Mouse (Mus musculus): Measurements from ENCODE around the gene Olfr56. TPM values are rescaled to one million over a fixed set of nuclear protein-coding genes. Genes with fewer than 3 reads are reported as not detected.
A peak's percentile ranks its signal among the peaks of the same experiment; 100 is the strongest.
"Not testable (repeated sequence)": the region's sequence is repeated elsewhere in the genome, so short reads cannot be mapped to it uniquely, and the experiment has no call there.

Gene Olfr56
- polyA plus RNA-seq, 1 experiment from 2014 or later: 0.05 TPM

GRCm38 (mm10) chr11:49063713-49064469 lies 85.2 kb downstream of the Olfr56 start, which contains the start of gene Tgtp2:
Tgtp2 (minus strand) TSS chr11:49064206.
- not testable (repeated sequence) for H3K27me3 ChIP-seq; H3K9ac ChIP-seq; ATAC-seq (ENCODE audit: borderline replicate concordance, extremely low read depth, low FRiP score, low TSS enrichment); H3K4me3 ChIP-seq; H3K4me1 ChIP-seq; H3K36me3 ChIP-seq; H3K27ac ChIP-seq; H3K9me3 ChIP-seq; H3K4me2 ChIP-seq
- 66% methylated on average over 5 of the region's 5 CpGs for WGBS

- Histone ChIP-seq H3K4me1 (no peaks in the 10 kb centered on the region), H3K27ac (no peak overlapping the region), H3K9me3 (no peaks in the 10 kb centered on the region), H3K9ac (no peak overlapping the region), H3K4me2 (no peak overlapping the region), H3K27me3 (no peaks in the 10 kb centered on the region), H3K36me3 (no peaks in the 10 kb centered on the region), H3K4me3 (no peak overlapping the region)
- no peak for ATAC-seq (ENCODE audit: borderline replicate concordance, extremely low read depth, low FRiP score, low TSS enrichment)
- WGBS: 81% methylated on average over 1 of the region's 1 CpGs
These were observed 89.7 kb downstream of the Olfr56 start for GRCm38 (mm10) chr11:49068358-49068757.

DNA sequence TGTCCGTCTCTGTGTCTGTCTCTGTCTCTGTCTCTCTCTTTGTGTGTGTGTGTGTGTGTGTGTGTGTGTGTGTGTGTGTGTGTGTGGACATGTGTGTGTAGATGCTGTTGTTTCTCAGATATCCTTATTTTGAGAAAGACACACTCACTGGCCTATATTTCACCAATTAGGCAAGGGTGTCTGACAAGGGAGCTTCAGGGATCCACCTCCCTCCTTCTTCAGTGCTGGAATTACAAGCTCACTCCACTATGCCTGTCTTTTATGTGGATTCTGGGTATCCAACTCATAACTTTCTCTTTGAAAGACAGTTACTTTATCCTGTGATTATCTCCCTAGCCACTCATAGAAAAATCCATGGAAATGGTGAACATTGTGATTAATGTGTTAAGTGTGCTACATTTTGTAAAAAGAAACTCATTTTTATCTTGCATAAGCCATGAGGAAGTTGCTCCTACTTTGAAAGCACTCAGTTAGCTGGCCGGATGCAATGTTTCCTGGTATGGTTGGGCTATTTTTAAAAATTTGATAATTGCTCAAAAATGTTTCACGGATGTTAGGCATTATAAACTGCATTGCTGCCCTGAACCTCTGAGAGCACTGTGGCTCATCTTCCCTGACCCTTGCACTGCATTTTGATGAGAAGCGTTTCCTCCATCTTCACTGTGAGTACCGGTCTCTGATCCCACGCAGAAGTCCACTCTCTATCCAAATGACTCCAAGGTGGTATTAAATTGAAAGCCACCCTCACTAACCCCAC lies 97.5 kb downstream of the Olfr56 start, which contains the start of gene Ifi47:
Gene Ifi47 (plus strand): TSS at position 587 of the 757 bp plus-strand sequence.
- H3K36me3 ChIP-seq; H3K4me1 ChIP-seq; H3K9ac ChIP-seq; H3K4me3 ChIP-seq; ATAC-seq (ENCODE audit: borderline replicate concordance, extremely low read depth, low FRiP score, low TSS enrichment); H3K9me3 ChIP-seq; H3K27me3 ChIP-seq; H3K4me2 ChIP-seq: not testable (repeated sequence)
- peak within 1 kb of the TSS; percentile 47 for H3K27ac ChIP-seq
- WGBS: 44% methylated on average over 6 of the region's 6 CpGs

DNA sequence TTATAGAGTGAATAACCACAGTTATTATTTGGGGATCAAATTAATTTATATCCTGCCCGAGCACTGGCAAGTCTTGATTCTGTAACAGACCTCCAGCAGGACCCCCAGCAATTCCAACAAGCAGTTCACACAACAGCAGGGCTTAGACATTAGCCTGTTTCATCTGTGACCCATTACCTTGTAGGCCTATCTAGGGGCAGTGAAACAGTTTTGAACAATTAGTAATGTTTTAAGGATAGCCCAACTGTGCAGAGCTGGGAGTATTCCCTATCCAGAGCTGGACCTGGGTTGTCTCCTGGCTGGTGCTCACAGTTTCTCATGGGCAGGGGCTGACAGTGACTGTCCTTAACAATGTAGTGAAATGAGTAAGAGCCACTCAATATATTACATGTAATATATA lies 98.3 kb downstream of the Olfr56 start:
- no peaks in the 10 kb centered on the region for H3K9me3 ChIP-seq
- no peaks in the 10 kb centered on the region for H3K4me1 ChIP-seq
- no peaks in the 10 kb centered on the region for H3K27me3 ChIP-seq
- no peak overlapping the region for H3K9ac ChIP-seq
- no peak for ATAC-seq (ENCODE audit: borderline replicate concordance, extremely low read depth, low FRiP score, low TSS enrichment)
- no peaks in the 10 kb centered on the region for H3K36me3 ChIP-seq
- H3K4me3 ChIP-seq: no peak overlapping the region
- no peak overlapping the region; the same call in 1 of the 2 replicates for H3K27ac ChIP-seq
- 62% methylated on average over 1 of the region's 1 CpGs for WGBS
- H3K4me2 ChIP-seq: no peak overlapping the region

DNA sequence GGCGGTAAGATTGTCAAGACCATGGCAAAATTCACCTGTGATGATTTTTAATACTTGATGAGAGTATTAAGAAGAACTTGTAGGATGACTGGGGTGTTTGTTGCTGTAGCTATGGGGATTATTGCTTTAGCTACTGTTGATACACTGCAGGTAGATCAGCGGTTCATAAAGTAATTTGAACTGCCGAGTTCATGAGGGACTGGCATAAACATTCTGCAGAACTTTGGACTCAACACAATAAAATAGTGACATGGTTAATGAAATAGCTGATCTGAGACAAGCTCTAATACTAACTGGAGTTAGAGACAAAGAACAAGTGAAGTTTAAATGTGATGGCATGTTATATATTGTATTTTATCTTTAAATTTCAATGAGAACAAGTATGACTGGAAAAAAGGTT lies 100.0 kb downstream of the Olfr56 start:
- H3K9ac ChIP-seq: no peak overlapping the region
- no peak for ATAC-seq (ENCODE audit: borderline replicate concordance, extremely low read depth, low FRiP score, low TSS enrichment)
- no peaks in the 10 kb centered on the region for H3K9me3 ChIP-seq
- H3K27me3 ChIP-seq: no peaks in the 10 kb centered on the region
- H3K4me2 ChIP-seq: no peak overlapping the region
- H3K4me1 ChIP-seq: no peaks in the 10 kb centered on the region
- no peaks in the 10 kb centered on the region for H3K36me3 ChIP-seq
- H3K4me3 ChIP-seq: no peak overlapping the region
- no peak overlapping the region for H3K27ac ChIP-seq
- WGBS: 72% methylated on average over 3 of the region's 3 CpGs

GRCm38 (mm10) chr11:49080636-49081035 lies 101.9 kb downstream of the Olfr56 start:
- no peak overlapping the region for H3K9ac ChIP-seq
- H3K4me3 ChIP-seq: no peak overlapping the region
- no peak for ATAC-seq (ENCODE audit: borderline replicate concordance, extremely low read depth, low FRiP score, low TSS enrichment)
- H3K4me2 ChIP-seq: no peak overlapping the region
- H3K27me3 ChIP-seq: no peaks in the 10 kb centered on the region
- H3K36me3 ChIP-seq: no peaks in the 10 kb centered on the region
- H3K27ac ChIP-seq: no peak overlapping the region
- H3K9me3 ChIP-seq: no peaks in the 10 kb centered on the region
- 83% methylated on average over 1 of the region's 1 CpGs for WGBS
- no peaks in the 10 kb centered on the region for H3K4me1 ChIP-seq

GRCm38 (mm10) chr11:49081356-49081755 lies 102.7 kb downstream of the Olfr56 start:
- H3K27me3 ChIP-seq: no peaks in the 10 kb centered on the region
- no peak overlapping the region for H3K4me3 ChIP-seq
- 58% methylated on average over 4 of the region's 4 CpGs for WGBS
- H3K9ac ChIP-seq: no peak overlapping the region
- no peaks in the 10 kb centered on the region for H3K36me3 ChIP-seq
- H3K27ac ChIP-seq: no peak overlapping the region
- no peaks in the 10 kb centered on the region for H3K4me1 ChIP-seq
- no peak overlapping the region for H3K4me2 ChIP-seq
- no peak for ATAC-seq (ENCODE audit: borderline replicate concordance, extremely low read depth, low FRiP score, low TSS enrichment)
- H3K9me3 ChIP-seq: no peaks in the 10 kb centered on the region

DNA sequence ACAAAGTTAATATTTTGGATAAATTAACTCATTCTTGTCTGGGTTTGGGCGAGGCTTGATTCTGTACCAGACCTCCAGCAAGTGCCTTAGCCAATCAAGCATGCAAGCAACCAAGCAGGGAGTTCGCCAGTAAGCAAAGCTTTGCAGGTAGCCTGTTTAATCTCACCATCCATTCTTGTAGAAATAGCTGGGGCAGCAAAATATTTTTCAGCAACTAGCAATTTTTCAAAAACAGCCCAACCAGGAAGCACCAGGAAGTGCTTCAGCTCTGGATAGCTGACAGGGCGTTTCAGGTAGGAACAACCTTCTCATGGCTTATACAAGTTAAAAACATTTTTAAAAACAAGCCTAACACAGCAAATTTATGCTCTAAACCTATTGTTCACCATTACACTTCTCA lies 103.2 kb downstream of the Olfr56 start:
- Histone ChIP-seq H3K4me3 (no peak overlapping the region), H3K9ac (no peak overlapping the region), H3K27ac (no peak overlapping the region), H3K9me3 (no peaks in the 10 kb centered on the region), H3K4me2 (no peak overlapping the region), H3K27me3 (no peaks in the 10 kb centered on the region), H3K36me3 (no peaks in the 10 kb centered on the region), H3K4me1 (no peaks in the 10 kb centered on the region)
- 74% methylated on average over 3 of the region's 3 CpGs for WGBS
- no peak for ATAC-seq (ENCODE audit: borderline replicate concordance, extremely low read depth, low FRiP score, low TSS enrichment)

DNA sequence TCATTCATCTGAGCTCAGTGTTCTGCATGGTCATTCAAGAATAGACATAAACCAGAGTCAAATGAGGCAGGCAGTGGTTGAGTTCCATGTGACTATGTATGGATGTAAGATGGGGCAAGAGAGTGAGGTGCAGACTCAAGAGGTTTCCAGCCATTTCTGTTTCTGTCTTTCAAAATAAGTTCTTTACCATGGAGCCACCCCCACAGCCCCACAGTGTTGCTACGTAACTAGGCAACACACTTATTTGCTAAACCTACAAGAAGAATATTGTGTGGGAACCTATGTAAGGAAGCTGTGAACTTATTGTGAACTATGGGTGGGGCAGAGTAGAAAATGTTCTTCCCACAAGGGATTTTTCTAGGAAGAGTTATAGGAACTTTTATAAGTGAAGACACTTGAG lies 104.5 kb downstream of the Olfr56 start:
- 77% methylated on average over 1 of the region's 1 CpGs for WGBS
- H3K9me3 ChIP-seq: no peaks in the 10 kb centered on the region
- H3K4me2 ChIP-seq: no peak overlapping the region
- no peak overlapping the region for H3K27ac ChIP-seq
- no peaks in the 10 kb centered on the region for H3K36me3 ChIP-seq
- H3K9ac ChIP-seq: no peak overlapping the region
- no peaks in the 10 kb centered on the region for H3K27me3 ChIP-seq
- ATAC-seq (ENCODE audit: borderline replicate concordance, extremely low read depth, low FRiP score, low TSS enrichment): no peak
- no peak overlapping the region for H3K4me3 ChIP-seq
- H3K4me1 ChIP-seq: peaks cover 3% of the 10 kb centered on the region

DNA sequence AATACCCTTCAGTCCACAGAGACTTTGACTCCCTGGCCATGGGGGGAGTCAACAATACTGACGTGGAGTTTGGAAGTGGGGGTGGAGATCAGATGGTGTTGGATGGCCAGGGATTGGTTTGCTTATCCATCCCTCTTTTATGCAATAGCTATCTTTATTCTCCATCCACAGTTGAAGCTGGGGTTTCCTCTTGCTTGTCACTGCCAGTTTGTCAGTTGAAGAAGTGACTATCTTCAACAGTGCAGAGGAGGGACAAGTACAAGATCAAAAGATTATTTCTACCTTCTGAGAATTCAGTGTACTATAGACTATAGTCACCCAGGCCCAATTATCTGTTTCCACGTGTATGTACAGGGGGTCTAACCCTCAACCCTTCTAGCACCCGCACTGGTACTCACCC lies 105.1 kb downstream of the Olfr56 start:
- WGBS: 69% methylated on average over 3 of the region's 3 CpGs
- Histone ChIP-seq H3K4me1 (peaks cover 8% of the 10 kb centered on the region), H3K36me3 (no peaks in the 10 kb centered on the region), H3K4me3 (no peak overlapping the region), H3K27me3 (no peaks in the 10 kb centered on the region), H3K9ac (no peak overlapping the region), H3K4me2 (no peak overlapping the region), H3K27ac (no peak overlapping the region), H3K9me3 (no peaks in the 10 kb centered on the region)
- ATAC-seq (ENCODE audit: borderline replicate concordance, extremely low read depth, low FRiP score, low TSS enrichment): no peak

GRCm38 (mm10) chr11:49084385-49084784 lies 105.7 kb downstream of the Olfr56 start:
- WGBS: 81% methylated on average over 1 of the region's 1 CpGs
- no peaks in the 10 kb centered on the region for H3K36me3 ChIP-seq
- H3K4me1 ChIP-seq: peaks cover 8% of the 10 kb centered on the region
- H3K4me2 ChIP-seq: no peak overlapping the region
- no peaks in the 10 kb centered on the region for H3K27me3 ChIP-seq
- no peak for ATAC-seq (ENCODE audit: borderline replicate concordance, extremely low read depth, low FRiP score, low TSS enrichment)
- no peak overlapping the region for H3K9ac ChIP-seq
- H3K27ac ChIP-seq: no peak overlapping the region
- no peaks in the 10 kb centered on the region for H3K9me3 ChIP-seq
- no peak overlapping the region for H3K4me3 ChIP-seq

- Histone ChIP-seq H3K27me3 (no peaks in the 10 kb centered on the region), H3K4me2 (no peak overlapping the region), H3K9ac (no peak overlapping the region), H3K36me3 (no peaks in the 10 kb centered on the region), H3K4me1 (peaks cover 8% of the 10 kb centered on the region), H3K9me3 (no peaks in the 10 kb centered on the region), H3K4me3 (no peak overlapping the region), H3K27ac (no peak overlapping the region)
- WGBS: 24% methylated on average over 3 of the region's 3 CpGs
- no peak for ATAC-seq (ENCODE audit: borderline replicate concordance, extremely low read depth, low FRiP score, low TSS enrichment)
These were observed 106.2 kb downstream of the Olfr56 start for GRCm38 (mm10) chr11:49084875-49085274.

All from lung, embryonic 15.5 days (tissue).